ENCODE assay signal across 7 mouse cellular contexts in the genomic region with DNA sequence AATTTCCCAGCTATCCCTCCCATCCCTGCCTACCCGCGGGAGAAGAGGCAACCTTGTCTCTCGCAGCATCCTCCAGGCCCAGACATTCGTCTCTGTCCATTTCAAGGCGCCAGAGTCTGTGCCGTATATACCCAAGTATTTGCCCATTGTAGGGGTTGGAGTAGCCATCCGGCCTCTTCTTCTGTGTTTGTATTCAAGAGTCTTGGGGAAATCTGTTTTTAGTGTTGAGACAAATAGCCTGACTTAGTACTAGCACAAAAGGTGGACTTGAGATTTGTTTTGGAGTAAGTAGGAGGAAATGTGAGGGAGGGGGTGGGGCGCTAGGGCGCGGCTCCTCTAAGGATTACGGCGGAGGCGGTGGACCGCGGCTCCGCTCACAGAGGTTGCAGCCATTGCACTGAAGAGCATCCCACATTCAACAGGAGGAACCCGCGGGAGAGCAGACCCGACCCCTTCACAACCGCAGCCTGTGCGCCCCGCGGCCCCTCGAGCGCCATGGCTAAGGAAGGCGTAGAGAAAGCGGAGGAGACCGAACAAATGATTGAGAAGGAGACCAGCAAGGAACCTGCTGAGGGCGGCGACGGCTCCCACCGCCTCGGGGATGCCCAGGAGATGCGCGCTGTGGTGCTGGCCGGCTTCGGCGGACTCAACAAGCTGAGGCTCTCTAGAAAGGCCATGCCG. TPM values are rescaled to one million over a fixed set of nuclear protein-coding genes. Genes with fewer than 3 reads are reported as not detected.
DNase-seq lines count a peak whose midpoint lies in the region; ATAC-seq and TF ChIP-seq lines count a peak whose summit lies in the region.

A gene (plus strand): TSS at position 392 of the 681 bp plus-strand sequence.

- no peak within 1 kb of the TSS for H3K27ac ChIP-seq in ES-E14 (ENCODE audit: insufficient read depth, low read depth, low read length, poor library complexity, severe bottlenecking)
- H3K27ac ChIP-seq in hindbrain, embryonic 15.5 days (replicated peaks), result peak within 1 kb of the TSS; percentile 76
- no peak within 1 kb of the TSS for H3K27ac ChIP-seq in limb, embryonic 13.5 days

- peak within 1 kb of the TSS; percentile 75 to 81 for H3K4me3 ChIP-seq in ES-E14 (ENCODE audit: insufficient read depth in 1 of 2, low read depth in 1 of 2, low read length in 2 of 2, poor library complexity in 1 of 2, severe bottlenecking in 1 of 2)
- H3K4me3 ChIP-seq in hindbrain, embryonic 15.5 days, result peak within 1 kb of the TSS; percentile 57
- H3K4me3 ChIP-seq in limb, embryonic 13.5 days, result peak within 1 kb of the TSS; percentile 60

- no peaks in the 10 kb centered on the region for H3K9me3 ChIP-seq in ES-E14 (ENCODE audit: control insufficient read depth, insufficient read depth, low read depth, low read length)
- no peaks in the 10 kb centered on the region for H3K9me3 ChIP-seq in hindbrain, embryonic 15.5 days
- no peaks in the 10 kb centered on the region for H3K9me3 ChIP-seq in limb, embryonic 13.5 days

- no peaks in the 10 kb centered on the region for H3K27me3 ChIP-seq in hindbrain, embryonic 15.5 days
- peaks cover 54% of the 10 kb centered on the region for H3K27me3 ChIP-seq in limb, embryonic 13.5 days

- in situ Hi-C loops in ES-E14 (cut with MboI; ENCODE audit: low sequenced_read_pairs in 2 of 2, unreplicated experiment in 2 of 2), result no loop called here

- H3K4me2 ChIP-seq in hindbrain, embryonic 15.5 days, result peak within 1 kb of the TSS; percentile 72
- H3K4me2 ChIP-seq in limb, embryonic 13.5 days (replicated peaks), result peak within 1 kb of the TSS; percentile 90

- H3K4me1 ChIP-seq in ES-E14 (ENCODE audit: control insufficient read depth in 2 of 2, insufficient read depth in 2 of 2, low read length in 2 of 2, poor library complexity in 1 of 2), result no peaks in the 10 kb centered on the region
- H3K4me1 ChIP-seq in hindbrain, embryonic 15.5 days (replicated peaks), result peaks cover 14% of the 10 kb centered on the region
- peaks cover 19% of the 10 kb centered on the region for H3K4me1 ChIP-seq in limb, embryonic 13.5 days

- ATAC-seq in hindbrain, embryonic 15.5 days (ENCODE audit: low FRiP score, low read depth), result peak; percentile 88
- peak; percentile 68; the same call in 1 of the 2 replicates for ATAC-seq in limb, embryonic 13.5 days (ENCODE audit: low FRiP score, low read depth)

- no peaks in the 10 kb centered on the region for H3K36me3 ChIP-seq in ES-E14 (ENCODE audit: control insufficient read depth, insufficient read depth, low read length, poor library complexity, severe bottlenecking)
- H3K36me3 ChIP-seq in hindbrain, embryonic 15.5 days, result no peaks in the 10 kb centered on the region
- no peaks in the 10 kb centered on the region for H3K36me3 ChIP-seq in limb, embryonic 13.5 days

- peak within 1 kb of the TSS; percentile 16 for H3K9ac ChIP-seq in ES-E14 (ENCODE audit: insufficient read depth, low read depth, low read length, poor library complexity, severe bottlenecking)
- peak within 1 kb of the TSS; percentile 74 for H3K9ac ChIP-seq in hindbrain, embryonic 15.5 days
- H3K9ac ChIP-seq in limb, embryonic 13.5 days, result peak within 1 kb of the TSS; percentile 59

- DNase-seq in ES-E14 (ENCODE audit: low read depth, low spot score) (peak; percentile 34), adipocyte (ENCODE audit: low spot score) (no peak)
- no peak for DNase-seq in adrenal gland, adult 18-20 months (ENCODE audit: low spot score in 2 of 2)
- DNase-seq in embryo, embryonic 9.5 days (ENCODE audit: extremely low spot score), result peak; percentile 74
- DNase-seq in retina, postnatal 1 day, result peak; percentile 81

- under 1% methylated on average over 39 of the region's 39 CpGs for whole genome bisulfite sequencing in hindbrain, embryonic 15.5 days
- under 1% methylated on average over 39 of the region's 39 CpGs for WGBS in limb, embryonic 13.5 days

TF ChIP-seq in ES-E14, 5 proteins besides CTCF, POLR2A, EP300 and RAD21:
- no peak for TF ChIP-seq HCFC1 (IDR thresholded peaks at IDR 0.05; ENCODE audit: borderline replicate concordance, insufficient read depth, low read length)
- TF ChIP-seq MAFK (IDR thresholded peaks at IDR 0.05; ENCODE audit: insufficient read depth, low read depth, low read length), result no peak
- TF ChIP-seq ZC3H11A (IDR thresholded peaks at IDR 0.05; ENCODE audit: borderline replicate concordance, low read depth, low read length), result no peak
- no peak for TF ChIP-seq CHD2 (IDR thresholded peaks at IDR 0.05; ENCODE audit: low read depth, low read length)
- TF ChIP-seq ZNF384 (IDR thresholded peaks at IDR 0.05; ENCODE audit: low read depth, low read length), result no peak

RNA-seq across cellular contexts. Expression of the gene that starts here (rescaled TPM):
- 1.1 and 2.4 TPM in 2 replicates for total RNA-seq in ES-E14 (2012; rRNA removed)
- 10 to 100 TPM; 13.4 to 15.9 TPM for total RNA-seq in adrenal gland, adult 18-20 months (2021)
- 62.2 and 62.6 TPM in 2 replicates for polyA plus RNA-seq in hindbrain, embryonic 15.5 days (2015; fragmentation: Nextera tagmentation; extraction: Ambion mirVana)
- 4.6 and 4.9 TPM in 2 replicates for polyA plus RNA-seq in limb, embryonic 13.5 days (2015; fragmentation: Nextera tagmentation; extraction: Ambion mirVana)

Comparison
In these comparisons a context has a peak if more than half of its experiments do, and no peak if none do; other contexts are left out.
1. RNA of the gene that starts here (polyA plus RNA-seq): 62.2 to 62.6 TPM in hindbrain, embryonic 15.5 days; 4.6 to 4.9 TPM in limb, embryonic 13.5 days; every median in the first group is over 10 times any median in the second.
2. DNase-seq: peak in ES-E14 (single experiment), embryo, embryonic 9.5 days (single experiment) and retina, postnatal 1 day (single experiment); none in adrenal gland, adult 18-20 months (0 of 2) and adipocyte (single experiment).
3. H3K9ac ChIP-seq: peak in every context shown above with its lines; median percentile 74 in hindbrain, embryonic 15.5 days; 59 in limb, embryonic 13.5 days; 16 in ES-E14.
4. Peak in every context shown above with its lines, with median percentiles within 50 percentile points of each other: H3K4me3 ChIP-seq.